Mouse (Mus musculus) heart, embryonic 10.5 days (tissue): ENCODE results near the gene Atxn1. TPM values are rescaled to one million over a fixed set of nuclear protein-coding genes. Genes with fewer than 3 reads are reported as not detected.
A peak's percentile ranks its signal among the peaks of the same experiment; 100 is the strongest.

ENCODE experiments used
- DNase-seq: peaks from one replicate; pipeline ENCODE4 v3.0.0-alpha.2; 2017; ENCODE audit warnings: low spot score
- H3K27ac ChIP-seq: fragments of 300-500 bp; sonication (generic); 2 replicates; pipeline ENCODE4 v1.5.1; 2016; ENCODE audit warnings: mild to moderate bottlenecking
- H3K27me3 ChIP-seq: fragments of 300-500 bp; sonication (generic); 2 replicates; pipeline ENCODE4 v1.6.1; 2016; ENCODE audit warnings: mild to moderate bottlenecking; ENCODE audit not compliant: poor library complexity, insufficient read depth, severe bottlenecking
- H3K36me3 ChIP-seq: fragments of 300-500 bp; sonication (generic); 2 replicates; pipeline ENCODE4 v1.6.1; 2016; ENCODE audit warnings: mild to moderate bottlenecking, moderate library complexity
- H3K4me1 ChIP-seq: fragments of 300-500 bp; sonication (generic); 2 replicates; pipeline ENCODE4 v1.6.1; 2016; ENCODE audit warnings: mild to moderate bottlenecking
- H3K4me3 ChIP-seq: fragments of 300-500 bp; sonication (generic); 2 replicates; pipeline ENCODE4 v1.5.1; 2016; ENCODE audit warnings: mild to moderate bottlenecking, moderate library complexity
- H3K9me3 ChIP-seq: fragments of 300-500 bp; sonication (generic); 2 replicates; pipeline ENCODE4 v1.6.1; 2016; ENCODE audit warnings: mild to moderate bottlenecking, moderate library complexity
- WGBS: fragments of 180-500 bp; shearing (Covaris S2); methylation state at CpG from one replicate; pipeline ENCODE4 v1.1.7; 2016; 5-methylcytosine and 5-hydroxymethylcytosine counted together
- polyA plus RNA-seq: library from polyadenylated mRNA; unstranded; fragments of >200 nt; fragmentation: Nextera tagmentation; extraction: Ambion mirVana; gene quantifications from 2 replicates; pipeline ENCODE4 v1.2.1, GENCODE M21; 2016

The Atxn1 gene
- polyA plus RNA-seq, 1 experiment from 2014 or later, result 3.9 TPM

GRCm38 (mm10) chr13:45502791-45503190 lies 462.0 kb downstream of the Atxn1 start:
- 75% methylated on average over 5 of the region's 5 CpGs for WGBS
- no peak overlapping the region for H3K27ac ChIP-seq
- H3K36me3 ChIP-seq, result no peaks in the 10 kb centered on the region
- H3K27me3 ChIP-seq, result no peaks in the 10 kb centered on the region
- no peaks in the 10 kb centered on the region for H3K9me3 ChIP-seq
- peak; percentile 84 for DNase-seq
- no peak overlapping the region for H3K4me3 ChIP-seq
- H3K4me1 ChIP-seq, result peaks cover 11% of the 10 kb centered on the region; the same call in 1 of the 2 replicates

- WGBS, result 80% methylated on average over 3 of the region's 3 CpGs
- Histone ChIP-seq H3K4me1 (peaks cover 6% of the 10 kb centered on the region; the same call in 1 of the 2 replicates), H3K9me3 (no peaks in the 10 kb centered on the region), H3K27ac (no peak overlapping the region), H3K4me3 (no peak overlapping the region), H3K36me3 (no peaks in the 10 kb centered on the region), H3K27me3 (no peaks in the 10 kb centered on the region)
- no peak for DNase-seq
These were observed 464.9 kb downstream of the Atxn1 start for GRCm38 (mm10) chr13:45499906-45500305.
